ENCODE assay signal across 8 mouse cellular contexts in genomic region chr11:117848271-117848984, GRCm38 (mm10). TPM values are rescaled to one million over a fixed set of nuclear protein-coding genes. Genes with fewer than 3 reads are reported as not detected.
DNase-seq lines count a peak whose midpoint lies in the region; ATAC-seq and TF ChIP-seq lines count a peak whose summit lies in the region.

No protein-coding gene starts in this region.

- peaks cover 22% of the 10 kb centered on the region for H3K4me1 ChIP-seq in kidney, embryonic 14.5 days (ENCODE audit: control insufficient read depth, insufficient read depth, low read length)
- H3K4me1 ChIP-seq in G1E (ENCODE audit: insufficient read depth, low read depth, low read length) = peaks cover 40% of the 10 kb centered on the region
- peaks cover 5% of the 10 kb centered on the region for H3K4me1 ChIP-seq in forebrain, embryonic 11.5 days (replicated peaks; ENCODE audit: control insufficient read depth, insufficient read depth, low read length)
- peaks cover 9% of the 10 kb centered on the region; the same call in 1 of the 2 replicates for H3K4me1 ChIP-seq in stomach, postnatal 0 days (replicated peaks; ENCODE audit: control insufficient read depth, insufficient read depth)

- peak overlapping the region; percentile 90 for H3K4me2 ChIP-seq in kidney, embryonic 14.5 days (replicated peaks; ENCODE audit: low read depth, low read length)
- peak overlapping the region; percentile 59 for H3K4me2 ChIP-seq in forebrain, embryonic 11.5 days (ENCODE audit: low read depth, low read length, severe bottlenecking)
- H3K4me2 ChIP-seq in stomach, postnatal 0 days (replicated peaks; ENCODE audit: low read depth) = peak overlapping the region; percentile 89

- H3K36me3 ChIP-seq in kidney, embryonic 14.5 days (ENCODE audit: control insufficient read depth, insufficient read depth, low read length) = peaks cover 17% of the 10 kb centered on the region
- peaks cover 29% of the 10 kb centered on the region for H3K36me3 ChIP-seq in G1E (replicated peaks)
- peaks cover 10% of the 10 kb centered on the region; the same call in 1 of the 2 replicates for H3K36me3 ChIP-seq in forebrain, embryonic 11.5 days (ENCODE audit: control insufficient read depth, insufficient read depth, low read length)
- no peaks in the 10 kb centered on the region for H3K36me3 ChIP-seq in stomach, postnatal 0 days (ENCODE audit: control insufficient read depth, insufficient read depth, low read length)

- H3K9me3 ChIP-seq in kidney, embryonic 14.5 days (ENCODE audit: control insufficient read depth, low read length) = no peaks in the 10 kb centered on the region
- no peaks in the 10 kb centered on the region for H3K9me3 ChIP-seq in G1E (replicated peaks)
- H3K9me3 ChIP-seq in forebrain, embryonic 11.5 days (ENCODE audit: control insufficient read depth, low read length) = no peaks in the 10 kb centered on the region
- no peaks in the 10 kb centered on the region for H3K9me3 ChIP-seq in stomach, postnatal 0 days (ENCODE audit: control insufficient read depth, low read length)

- peak; percentile 82 for ATAC-seq in kidney, embryonic 14.5 days (ENCODE audit: low FRiP score, low TSS enrichment)
- ATAC-seq in G1E (ENCODE audit: extremely low read depth, insufficient number of reproducible peaks, low FRiP score, poor library complexity, severe bottlenecking) = peak; percentile 4; the same call in 1 of the 2 replicates
- peak; percentile 77 for ATAC-seq in forebrain, embryonic 11.5 days (replicated peaks; ENCODE audit: low FRiP score)
- peak; percentile 25 for ATAC-seq in megakaryocyte-erythroid progenitor cell, adult 5-6 weeks (replicated peaks; ENCODE audit: low FRiP score, low TSS enrichment, poor library complexity, severe bottlenecking)
- peak; percentile 57 for ATAC-seq in stomach, postnatal 0 days (ENCODE audit: low FRiP score, low TSS enrichment)

- WGBS in kidney, embryonic 14.5 days = 4% methylated on average over 19 of the region's 19 CpGs
- WGBS in forebrain, embryonic 11.5 days = 13% methylated on average over 19 of the region's 19 CpGs
- whole genome bisulfite sequencing in stomach, postnatal 0 days = 3% methylated on average over 19 of the region's 19 CpGs

- no peak for TF ChIP-seq CTCF in G1E (IDR thresholded peaks at IDR 0.05; ENCODE audit: low read depth, low read length)
- TF ChIP-seq CTCF in stomach, postnatal 0 days (IDR thresholded peaks at IDR 0.05; ENCODE audit: low read depth) = no peak

- no peak for DNase-seq in kidney, adult 9 months
- peak; percentile 35 for DNase-seq in G1E (ENCODE audit: low spot score)
- DNase-seq in forebrain, embryonic 11.5 days (ENCODE audit: low spot score) = peak; percentile 71
- peak; percentile 63 for DNase-seq in kidney, postnatal 10 days
- no peak for DNase-seq in stomach, postnatal 0 days (ENCODE audit: low spot score)
- no peak for DNase-seq in Muller cell, postnatal 12 days (ENCODE audit: inconsistent ontology term)

- TF ChIP-seq EP300 in stomach, postnatal 0 days (optimal IDR thresholded peaks at IDR 0.05) = no peak

- peak overlapping the region; percentile 97 for H3K27ac ChIP-seq in kidney, embryonic 14.5 days (ENCODE audit: low read depth, low read length)
- H3K27ac ChIP-seq in forebrain, embryonic 11.5 days (ENCODE audit: low read depth, low read length) = peak overlapping the region; percentile 92
- peak overlapping the region; percentile 96 for H3K27ac ChIP-seq in stomach, postnatal 0 days (replicated peaks)

- no peaks in the 10 kb centered on the region for H3K27me3 ChIP-seq in kidney, embryonic 14.5 days (ENCODE audit: control insufficient read depth, insufficient read depth, low read length)
- no peaks in the 10 kb centered on the region for H3K27me3 ChIP-seq in G1E (ENCODE audit: insufficient read depth, low read length)
- no peaks in the 10 kb centered on the region for H3K27me3 ChIP-seq in forebrain, embryonic 11.5 days (ENCODE audit: control insufficient read depth, insufficient read depth, low read length)
- no peaks in the 10 kb centered on the region for H3K27me3 ChIP-seq in stomach, postnatal 0 days (ENCODE audit: control insufficient read depth, insufficient read depth, low read length)

- peak overlapping the region; percentile 72 for H3K4me3 ChIP-seq in kidney, embryonic 14.5 days (ENCODE audit: low read length)
- peak overlapping the region; percentile 96 for H3K4me3 ChIP-seq in G1E (ENCODE audit: low read depth, low read length)
- peak overlapping the region; percentile 76 for H3K4me3 ChIP-seq in forebrain, embryonic 11.5 days (ENCODE audit: low read depth, low read length)
- H3K4me3 ChIP-seq in stomach, postnatal 0 days (ENCODE audit: low read depth, low read length) = peak overlapping the region; percentile 61

- H3K9ac ChIP-seq in kidney, embryonic 14.5 days (ENCODE audit: low read depth, low read length) = peak overlapping the region; percentile 78
- peak overlapping the region; percentile 78 for H3K9ac ChIP-seq in forebrain, embryonic 11.5 days (ENCODE audit: low read length)
- H3K9ac ChIP-seq in stomach, postnatal 0 days (ENCODE audit: low read length) = peak overlapping the region; percentile 80

RNA-seq across cellular contexts. Expression of gene Birc5, which starts 0.6 kb away (rescaled TPM):
- polyA plus RNA-seq in kidney, embryonic 14.5 days (2014; fragmentation: Nextera tagmentation; extraction: Ambion mirVana) = 350 and 420 TPM in 2 replicates
- total RNA-seq in G1E (2014; fragmentation: Nextera tagmentation) = 82.6 and 131 TPM in 2 replicates
- total RNA-seq in G1E (2017) = 228 and 241 TPM in 2 replicates
- 149 and 184 TPM in 2 replicates for polyA plus RNA-seq in G1E (2012)
- polyA plus RNA-seq in forebrain, embryonic 11.5 days (2014; fragmentation: Nextera tagmentation; extraction: Ambion mirVana) = 355 and 365 TPM in 2 replicates
- 164 and 220 TPM in 2 replicates for total RNA-seq in megakaryocyte-erythroid progenitor cell, adult 5-6 weeks (2014; fragmentation: Nextera tagmentation)
- 144 and 182 TPM in 2 replicates for total RNA-seq in megakaryocyte-erythroid progenitor cell, adult 5-6 weeks (2017)
- polyA plus RNA-seq in stomach, postnatal 0 days (2015; fragmentation: Nextera tagmentation; extraction: Ambion mirVana) = 67.0 and 91.7 TPM in 2 replicates

RNA-seq across cellular contexts. Expression of gene Tmem235, which starts 12.1 kb away (rescaled TPM):
- polyA plus RNA-seq in kidney, embryonic 14.5 days (2014; fragmentation: Nextera tagmentation; extraction: Ambion mirVana) = not detected in 2 replicates
- total RNA-seq in G1E (2014; fragmentation: Nextera tagmentation) (not detected in 2 replicates), G1E (2017) (0.12 TPM in 1 of 2 replicates, not detected in the other)
- not detected in 2 replicates for polyA plus RNA-seq in G1E (2012)
- not detected in 2 replicates for polyA plus RNA-seq in forebrain, embryonic 11.5 days (2014; fragmentation: Nextera tagmentation; extraction: Ambion mirVana)
- total RNA-seq in megakaryocyte-erythroid progenitor cell, adult 5-6 weeks (2014; fragmentation: Nextera tagmentation) = not detected in 2 replicates
- not detected in 2 replicates for total RNA-seq in megakaryocyte-erythroid progenitor cell, adult 5-6 weeks (2017)
- not detected in 2 replicates for polyA plus RNA-seq in stomach, postnatal 0 days (2015; fragmentation: Nextera tagmentation; extraction: Ambion mirVana)

RNA-seq across cellular contexts. Expression of gene Tk1, which starts 22.5 kb away (rescaled TPM):
- polyA plus RNA-seq in kidney, embryonic 14.5 days (2014; fragmentation: Nextera tagmentation; extraction: Ambion mirVana) = 129 and 174 TPM in 2 replicates
- total RNA-seq in G1E (2014; fragmentation: Nextera tagmentation) (63.5 and 75.8 TPM in 2 replicates), G1E (2017) (73.2 and 85.0 TPM in 2 replicates)
- polyA plus RNA-seq in G1E (2012) = 51.3 and 77.0 TPM in 2 replicates
- polyA plus RNA-seq in forebrain, embryonic 11.5 days (2014; fragmentation: Nextera tagmentation; extraction: Ambion mirVana) = 118 and 124 TPM in 2 replicates
- 191 and 266 TPM in 2 replicates for total RNA-seq in megakaryocyte-erythroid progenitor cell, adult 5-6 weeks (2014; fragmentation: Nextera tagmentation)
- 46.7 and 52.5 TPM in 2 replicates for total RNA-seq in megakaryocyte-erythroid progenitor cell, adult 5-6 weeks (2017)
- polyA plus RNA-seq in stomach, postnatal 0 days (2015; fragmentation: Nextera tagmentation; extraction: Ambion mirVana) = 47.1 and 58.0 TPM in 2 replicates

RNA-seq across cellular contexts. Expression of gene Afmid, which starts 22.7 kb away (rescaled TPM):
- polyA plus RNA-seq in kidney, embryonic 14.5 days (2014; fragmentation: Nextera tagmentation; extraction: Ambion mirVana) = 3.6 and 4.1 TPM in 2 replicates
- 8.1 and 23.0 TPM in 2 replicates for total RNA-seq in G1E (2014; fragmentation: Nextera tagmentation)
- total RNA-seq in G1E (2017) = 6.4 and 6.9 TPM in 2 replicates
- 3.5 and 3.7 TPM in 2 replicates for polyA plus RNA-seq in G1E (2012)
- polyA plus RNA-seq in forebrain, embryonic 11.5 days (2014; fragmentation: Nextera tagmentation; extraction: Ambion mirVana) = 6.0 and 6.8 TPM in 2 replicates
- 7.2 and 9.4 TPM in 2 replicates for total RNA-seq in megakaryocyte-erythroid progenitor cell, adult 5-6 weeks (2014; fragmentation: Nextera tagmentation)
- total RNA-seq in megakaryocyte-erythroid progenitor cell, adult 5-6 weeks (2017) = 0.70 and 1.0 TPM in 2 replicates
- polyA plus RNA-seq in stomach, postnatal 0 days (2015; fragmentation: Nextera tagmentation; extraction: Ambion mirVana) = 5.7 and 7.7 TPM in 2 replicates

RNA-seq across cellular contexts. Expression of gene Tha1, which starts 24.9 kb away (rescaled TPM):
- 4.3 and 5.1 TPM in 2 replicates for polyA plus RNA-seq in kidney, embryonic 14.5 days (2014; fragmentation: Nextera tagmentation; extraction: Ambion mirVana)
- total RNA-seq in G1E (2014; fragmentation: Nextera tagmentation) = not detected in 2 replicates
- total RNA-seq in G1E (2017) = not detected in 2 replicates
- not detected in 2 replicates for polyA plus RNA-seq in G1E (2012)
- 3.2 and 4.0 TPM in 2 replicates for polyA plus RNA-seq in forebrain, embryonic 11.5 days (2014; fragmentation: Nextera tagmentation; extraction: Ambion mirVana)
- 1.8 and 4.9 TPM in 2 replicates for total RNA-seq in megakaryocyte-erythroid progenitor cell, adult 5-6 weeks (2014; fragmentation: Nextera tagmentation)
- total RNA-seq in megakaryocyte-erythroid progenitor cell, adult 5-6 weeks (2017) = 2.8 and 3.8 TPM in 2 replicates
- polyA plus RNA-seq in stomach, postnatal 0 days (2015; fragmentation: Nextera tagmentation; extraction: Ambion mirVana) = 5.7 and 6.5 TPM in 2 replicates

Comparison
In these comparisons a context has a peak if more than half of its experiments do, and no peak if none do; other contexts are left out.
1. DNase-seq: peak in G1E (single experiment), forebrain, embryonic 11.5 days (single experiment) and kidney, postnatal 10 days (single experiment); none in kidney, adult 9 months (single experiment), stomach, postnatal 0 days (single experiment) and Muller cell, postnatal 12 days (single experiment).
2. ATAC-seq: peak in every context shown above with its lines; median percentile 82 in kidney, embryonic 14.5 days; 77 in forebrain, embryonic 11.5 days; 57 in stomach, postnatal 0 days; 25 in megakaryocyte-erythroid progenitor cell, adult 5-6 weeks; 4 in G1E.
3. Peak in every context shown above with its lines, with median percentiles within 50 percentile points of each other: H3K27ac ChIP-seq, H3K4me2 ChIP-seq, H3K4me3 ChIP-seq and H3K9ac ChIP-seq.